Mouse (Mus musculus) stomach, embryonic 14.5 days (tissue): ENCODE results near the gene Wfikkn2. TPM values are rescaled to one million over a fixed set of nuclear protein-coding genes. Genes with fewer than 3 reads are reported as not detected.
"Not testable (repeated sequence)": the region's sequence is repeated elsewhere in the genome, so short reads cannot be mapped to it uniquely, and the experiment has no call there.

Source experiments
- ATAC-seq: fragments of 200-750 bp; cut with Nextera tagmentation; 2 replicates; pipeline ENCODE4 v1.8.0; 2017; ENCODE audit warnings: low read depth, moderate TSS enrichment; ENCODE audit not compliant: insufficient number of reproducible peaks, insufficient read depth, low FRiP score
- H3K27ac ChIP-seq: fragments of 300-500 bp; sonication (generic); 2 replicates; pipeline ENCODE4 v1.5.1; 2014; ENCODE audit warnings: mild to moderate bottlenecking, low read length, moderate library complexity, mixed read lengths
- H3K27me3 ChIP-seq: fragments of 300-500 bp; sonication (generic); 2 replicates; pipeline ENCODE4 v1.6.1; 2014; ENCODE audit warnings: low read length, control low read depth, mixed read lengths; ENCODE audit not compliant: control insufficient read depth, insufficient read depth
- H3K36me3 ChIP-seq: fragments of 300-500 bp; sonication (generic); 2 replicates; pipeline ENCODE4 v1.6.1; 2014; ENCODE audit warnings: mild to moderate bottlenecking, control low read depth, low read length, moderate library complexity, mixed read lengths; ENCODE audit not compliant: control insufficient read depth, insufficient read depth
- H3K4me1 ChIP-seq: fragments of 300-500 bp; sonication (generic); 2 replicates; pipeline ENCODE4 v1.6.1; 2014; ENCODE audit warnings: low read length, control low read depth, mixed read lengths; ENCODE audit not compliant: control insufficient read depth, insufficient read depth
- H3K4me2 ChIP-seq: fragments of 300-500 bp; sonication (generic); replicated peaks from 2 replicates; pipeline ENCODE4 v1.6.1; 2014; ENCODE audit warnings: low read depth, low read length, control low read depth
- H3K4me3 ChIP-seq: fragments of 300-500 bp; sonication (generic); 2 replicates; pipeline ENCODE4 v1.5.1; 2014; ENCODE audit warnings: low read depth, low read length, control low read depth
- H3K9ac ChIP-seq: fragments of 300-500 bp; sonication (generic); replicated peaks from 2 replicates; pipeline ENCODE4 v1.6.1; 2014; ENCODE audit warnings: low read depth, mild to moderate bottlenecking, control low read depth, low read length, moderate library complexity, mixed read lengths
- H3K9me3 ChIP-seq: fragments of 300-500 bp; sonication (generic); 2 replicates; pipeline ENCODE4 v1.6.1; 2016; ENCODE audit warnings: low read depth, low read length, control low read depth; ENCODE audit not compliant: control insufficient read depth
- WGBS: fragments of 180-500 bp; shearing (Covaris S2); extraction: QIAGEN DNeasy Blood & Tissue Kit; methylation state at CpG from one replicate; pipeline ENCODE4 v1.1.7; 2014; 5-methylcytosine and 5-hydroxymethylcytosine counted together
- polyA plus RNA-seq: library from polyadenylated mRNA; unstranded; fragments of >200 nt; fragmentation: Nextera tagmentation; extraction: Ambion mirVana; gene quantifications from 2 replicates; pipeline ENCODE4 v1.2.1, GENCODE M21; 2014

Gene Wfikkn2
- polyA plus RNA-seq, 1 experiment from 2014 or later, result 1.3 TPM

DNA sequence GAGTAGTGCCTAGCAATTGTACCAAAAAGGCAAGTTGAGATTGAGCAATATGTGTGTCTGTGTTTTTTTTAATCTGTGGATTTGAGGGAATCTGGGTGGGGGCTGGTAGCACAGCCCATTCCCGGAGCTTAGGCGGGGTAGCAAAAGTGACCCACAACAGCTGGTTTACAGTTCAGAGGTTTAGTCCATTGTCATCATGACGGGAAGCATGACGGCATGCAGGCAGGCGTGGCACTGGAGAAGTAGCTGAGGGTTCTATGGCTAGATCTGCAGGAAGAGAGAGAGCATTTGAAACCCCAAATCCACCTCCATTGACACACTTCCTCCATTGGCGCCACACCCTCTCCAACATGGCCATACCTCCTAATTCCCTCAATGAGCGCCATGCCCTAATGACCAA, 24.1 kb upstream of the Wfikkn2 start:
- no peaks in the 10 kb centered on the region for H3K36me3 ChIP-seq
- 90% methylated on average over 7 of the region's 7 CpGs for WGBS
- H3K4me1 ChIP-seq, result no peaks in the 10 kb centered on the region
- no peaks in the 10 kb centered on the region for H3K9me3 ChIP-seq
- no peak overlapping the region for H3K4me3 ChIP-seq
- no peak overlapping the region for H3K27ac ChIP-seq
- no peak for ATAC-seq
- H3K9ac ChIP-seq, result no peak overlapping the region
- no peaks in the 10 kb centered on the region for H3K27me3 ChIP-seq
- no peak overlapping the region for H3K4me2 ChIP-seq

DNA sequence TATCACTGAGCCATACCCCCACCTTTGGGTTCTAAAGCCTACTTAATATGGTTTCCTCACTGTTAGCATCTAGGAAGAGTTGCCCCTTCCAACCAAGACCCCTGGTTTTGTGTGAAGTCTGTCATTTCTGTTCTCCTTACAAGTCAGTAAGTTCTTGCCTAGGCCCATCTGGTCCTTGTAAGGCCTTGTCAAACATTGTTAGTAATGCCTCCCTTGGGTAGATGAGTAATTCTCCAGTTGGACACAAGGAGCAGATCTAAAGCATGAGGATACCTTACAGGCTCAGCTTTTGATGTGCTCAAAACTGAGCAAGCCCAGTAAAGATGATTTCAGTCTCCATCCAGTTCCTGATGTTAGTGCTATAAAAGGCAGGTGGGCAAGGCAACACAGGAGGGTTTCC, 23.0 kb upstream of the Wfikkn2 start:
- no peak for ATAC-seq

DNA sequence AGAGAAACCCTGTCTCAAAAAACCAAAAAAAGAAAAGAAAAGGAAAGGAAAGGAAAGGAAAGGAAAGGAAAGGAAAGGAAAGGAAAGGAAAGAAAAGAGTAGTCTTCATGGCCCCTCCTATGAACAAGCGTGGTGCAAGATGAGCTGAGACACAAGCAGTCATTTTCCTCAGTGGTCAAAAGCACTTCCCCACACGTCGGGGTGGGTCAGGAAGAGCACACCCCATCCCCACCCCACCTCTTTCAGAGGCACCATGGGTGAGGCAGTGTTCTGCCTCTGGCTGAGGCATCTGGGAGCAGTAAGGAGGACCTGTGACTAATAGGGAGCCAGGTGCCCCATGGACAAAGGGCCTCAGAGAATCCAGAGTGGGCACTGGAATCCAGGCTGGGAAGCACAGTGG, 20.4 kb upstream of the Wfikkn2 start:
- 67% methylated on average over 3 of the region's 3 CpGs for WGBS
- ATAC-seq, H3K9ac ChIP-seq, H3K4me1 ChIP-seq, H3K9me3 ChIP-seq, H3K36me3 ChIP-seq, H3K4me2 ChIP-seq, H3K27ac ChIP-seq, H3K4me3 ChIP-seq, H3K27me3 ChIP-seq: not testable (repeated sequence)

More for the DNA sequence above, 23.0 kb upstream of the Wfikkn2 start:
- no peak overlapping the region for H3K27ac ChIP-seq
- no peak overlapping the region for H3K4me3 ChIP-seq
- H3K9ac ChIP-seq, result no peak overlapping the region
- H3K4me2 ChIP-seq, result no peak overlapping the region
- H3K9me3 ChIP-seq, result no peaks in the 10 kb centered on the region
- no peaks in the 10 kb centered on the region for H3K4me1 ChIP-seq
- H3K36me3 ChIP-seq, result no peaks in the 10 kb centered on the region
- H3K27me3 ChIP-seq, result no peaks in the 10 kb centered on the region

DNA sequence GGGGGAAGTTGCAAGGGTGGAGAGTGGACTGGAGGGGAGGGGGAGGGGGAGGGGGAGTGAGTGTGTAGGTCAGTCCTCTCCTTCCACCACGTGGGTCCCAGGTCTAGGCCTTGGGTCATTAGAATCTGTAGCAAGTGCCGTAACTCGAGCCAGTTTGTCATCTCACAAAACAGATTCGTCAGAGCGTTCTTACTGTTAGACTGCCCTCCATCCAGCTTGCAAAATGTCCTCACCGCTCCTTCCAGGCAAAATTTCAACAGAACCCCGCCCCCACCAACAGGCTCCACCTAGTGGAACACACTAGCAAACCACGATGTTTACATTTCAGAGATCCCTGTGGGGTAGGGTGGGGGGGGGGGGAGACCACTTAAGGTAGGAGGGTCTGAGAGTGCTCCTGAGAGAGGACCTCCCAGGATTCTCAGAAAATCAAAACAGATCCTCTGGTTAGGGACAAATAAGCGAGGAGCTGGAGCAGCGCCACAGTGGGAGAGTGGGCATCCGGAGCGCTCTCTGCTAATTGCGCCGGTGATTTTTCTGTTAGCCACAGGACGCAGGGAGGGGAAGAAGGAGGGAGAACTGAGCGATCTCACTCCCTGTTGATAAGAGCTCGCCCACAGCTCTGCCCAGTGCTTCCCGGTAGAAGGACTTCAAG, 19.5 kb upstream of the Wfikkn2 start:
- H3K9ac ChIP-seq, result 0 out of 2 replicates have a peak overlapping the region, but pooled peaks have one; percentile 34
- peak; percentile 68 for ATAC-seq
- no peaks in the 10 kb centered on the region for H3K4me1 ChIP-seq
- H3K4me3 ChIP-seq, result peak overlapping the region; percentile 22
- no peaks in the 10 kb centered on the region for H3K27me3 ChIP-seq
- under 1% methylated on average over 18 of the region's 18 CpGs for WGBS
- peak overlapping the region; percentile 48 for H3K4me2 ChIP-seq
- no peaks in the 10 kb centered on the region for H3K36me3 ChIP-seq
- H3K9me3 ChIP-seq, result no peaks in the 10 kb centered on the region
- H3K27ac ChIP-seq, result peak overlapping the region; percentile 2; the same call in 1 of the 2 replicates

DNA sequence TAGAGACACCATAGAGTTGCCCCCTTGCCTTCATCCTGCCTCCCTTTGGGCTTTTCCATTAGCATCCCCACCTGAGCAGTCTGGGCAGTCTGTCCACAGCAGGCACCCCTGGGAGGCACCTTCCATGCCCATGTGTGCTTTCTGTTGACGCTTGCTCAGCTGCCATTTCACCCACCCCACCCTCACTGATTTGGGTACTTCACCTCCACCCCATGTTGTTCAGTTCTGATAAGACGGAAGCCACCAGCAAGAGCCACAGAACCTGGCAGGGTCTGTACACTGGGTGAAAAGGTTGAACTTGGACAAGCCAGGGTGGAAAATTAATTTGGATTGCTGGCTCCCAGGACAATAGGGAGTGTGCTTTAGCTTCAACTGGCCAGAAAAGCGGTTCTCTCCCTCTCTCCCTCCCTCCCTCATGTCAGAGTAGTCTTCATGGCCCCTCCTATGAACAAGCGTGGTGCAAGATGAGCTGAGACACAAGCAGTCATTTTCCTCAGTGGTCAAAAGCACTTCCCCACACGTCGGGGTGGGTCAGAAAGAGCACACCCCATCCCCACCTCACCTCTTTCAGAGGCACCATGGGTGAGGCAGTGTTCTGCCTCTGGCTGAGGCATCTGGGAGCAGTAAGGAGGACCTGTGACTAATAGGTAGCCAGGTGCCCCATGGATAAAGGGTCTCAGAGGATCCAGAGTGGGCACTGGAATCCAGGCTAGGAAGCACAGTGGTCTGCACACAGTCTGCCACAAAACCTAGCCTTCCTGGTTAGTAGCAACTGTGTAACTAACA, 16.0 kb upstream of the Wfikkn2 start:
- Histone ChIP-seq H3K4me1 (no peaks in the 10 kb centered on the region), H3K36me3 (no peaks in the 10 kb centered on the region)
- ATAC-seq, result no peak

DNA sequence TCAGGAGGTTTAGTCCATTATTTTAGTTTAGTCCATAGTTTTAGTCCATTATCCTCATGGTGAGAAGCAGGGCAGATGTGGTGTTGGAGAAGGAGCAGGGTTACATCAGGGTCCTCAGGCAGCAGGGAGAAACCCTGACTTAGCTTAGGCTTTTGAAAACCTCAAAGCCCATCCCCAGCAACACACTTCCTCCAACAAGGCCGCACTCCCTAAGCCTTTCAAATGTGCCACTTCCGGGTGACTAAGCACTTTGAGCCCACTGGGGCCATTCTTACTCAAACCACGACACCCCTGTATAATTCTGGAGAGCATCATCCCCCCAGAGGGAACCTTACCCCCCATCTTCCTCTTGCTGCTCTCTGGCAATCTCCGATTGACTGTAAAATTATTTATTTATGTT, 14.0 kb upstream of the Wfikkn2 start:
- H3K9ac ChIP-seq, result no peak overlapping the region
- H3K36me3 ChIP-seq, result no peaks in the 10 kb centered on the region
- H3K27ac ChIP-seq, result no peak overlapping the region
- H3K4me2 ChIP-seq, result no peak overlapping the region
- 74% methylated on average over 4 of the region's 4 CpGs for WGBS
- no peak for ATAC-seq
- no peaks in the 10 kb centered on the region for H3K9me3 ChIP-seq
- 0 out of 2 replicates have a peak, but pooled peaks cover 2% of the 10 kb centered on the region for H3K4me1 ChIP-seq
- H3K4me3 ChIP-seq, result no peak overlapping the region
- no peaks in the 10 kb centered on the region for H3K27me3 ChIP-seq

More for the DNA sequence above, 16.0 kb upstream of the Wfikkn2 start:
- no peaks in the 10 kb centered on the region for H3K9me3 ChIP-seq
- 64% methylated on average over 6 of the region's 6 CpGs for WGBS
- H3K27ac ChIP-seq, result no peak overlapping the region
- no peak overlapping the region for H3K9ac ChIP-seq
- H3K4me3 ChIP-seq, result no peak overlapping the region
- no peaks in the 10 kb centered on the region for H3K27me3 ChIP-seq
- H3K4me2 ChIP-seq, result no peak overlapping the region

DNA sequence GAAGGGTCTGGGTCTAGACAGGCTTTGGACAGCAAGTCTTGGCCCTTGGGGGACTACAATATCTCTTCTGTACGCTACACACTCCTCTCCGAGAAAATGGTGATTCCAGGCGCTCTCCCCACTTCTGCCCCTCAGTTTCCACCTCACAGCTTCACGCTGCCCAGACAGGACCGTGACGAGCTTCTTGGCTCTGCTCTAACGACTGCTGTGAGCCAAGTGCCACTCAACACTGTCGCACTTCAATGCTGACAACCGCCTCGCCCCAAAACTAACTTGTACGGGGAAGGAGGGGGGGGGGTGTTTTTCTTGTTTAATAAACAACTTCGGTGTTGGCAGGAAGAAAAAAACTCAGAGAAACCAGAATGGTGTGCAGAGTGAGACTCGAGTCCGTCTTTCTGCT, 12.2 kb upstream of the Wfikkn2 start:
- H3K27me3 ChIP-seq, result no peaks in the 10 kb centered on the region
- 0 out of 2 replicates have a peak, but pooled peaks cover 4% of the 10 kb centered on the region for H3K4me1 ChIP-seq
- WGBS, result 73% methylated on average over 14 of the region's 14 CpGs
- no peaks in the 10 kb centered on the region for H3K9me3 ChIP-seq
- no peak overlapping the region for H3K9ac ChIP-seq
- ATAC-seq, result no peak
- no peak overlapping the region for H3K27ac ChIP-seq
- no peak overlapping the region for H3K4me3 ChIP-seq
- H3K36me3 ChIP-seq, result no peaks in the 10 kb centered on the region
- no peak overlapping the region for H3K4me2 ChIP-seq

DNA sequence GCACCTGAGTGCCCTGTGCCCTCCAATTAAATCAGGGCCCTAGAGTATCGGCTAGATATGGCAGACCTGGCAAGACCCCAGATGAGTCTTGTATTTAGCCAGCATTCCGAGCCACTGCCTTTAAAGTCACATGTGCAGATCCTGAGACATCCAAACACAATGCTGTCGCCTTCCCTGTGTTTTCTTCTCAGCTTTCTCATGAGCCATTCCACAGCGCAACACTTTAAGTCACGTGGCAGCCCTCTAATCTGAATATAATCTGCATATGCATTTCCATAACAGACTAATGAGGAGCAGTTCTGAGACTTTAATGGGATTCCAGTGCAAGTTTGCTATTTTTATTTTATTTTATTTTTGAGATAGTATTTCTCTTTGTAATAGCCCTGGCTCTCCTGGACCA, 9.9 kb upstream of the Wfikkn2 start:
- WGBS, result 81% methylated on average over 5 of the region's 5 CpGs
- Histone ChIP-seq H3K36me3 (no peaks in the 10 kb centered on the region), H3K4me3 (no peak overlapping the region), H3K4me1 (0 out of 2 replicates have a peak, but pooled peaks cover 4% of the 10 kb centered on the region), H3K9me3 (no peaks in the 10 kb centered on the region), H3K4me2 (no peak overlapping the region), H3K27ac (no peak overlapping the region), H3K9ac (no peak overlapping the region), H3K27me3 (no peaks in the 10 kb centered on the region)
- ATAC-seq, result no peak
